Mouse (Mus musculus) CH12.LX (cell line): Measurements from ENCODE around the gene B4galt2. TPM values are rescaled to one million over a fixed set of nuclear protein-coding genes. Genes with fewer than 3 reads are reported as not detected.

Experiments used
- DNase-seq: peaks from one replicate; pipeline ENCODE4 v3.0.0-alpha.2; 2013; ENCODE audit errors: extremely low read depth
- H3K27ac ChIP-seq: 2 replicates; pipeline ENCODE4 v1.5.1; 2012; ENCODE audit warnings: low read depth, mild to moderate bottlenecking, control low read depth, moderate library complexity; ENCODE audit not compliant: insufficient read depth
- H3K27me3 ChIP-seq: replicated peaks from 2 replicates; pipeline ENCODE3; 2012; ENCODE audit warnings: inconsistent platforms
- H3K36me3 ChIP-seq, 2 experiments: replicated peaks in 1 of 2; 2 replicates each; pipeline versions ENCODE3 to v1.6.1; 2012; ENCODE audit warnings: inconsistent platforms in 1 of 2, low read length in 1 of 2, mild to moderate bottlenecking in 1 of 2, mixed read lengths in 1 of 2, moderate library complexity in 1 of 2; ENCODE audit not compliant: control insufficient read depth in 1 of 2, insufficient read depth in 1 of 2
- H3K4me1 ChIP-seq, 2 experiments: 2 replicates each; pipeline ENCODE4 v1.6.1; 2012; ENCODE audit warnings: inconsistent platforms in 1 of 2, moderate library complexity in 1 of 2; ENCODE audit not compliant: insufficient read depth in 2 of 2, control insufficient read depth in 1 of 2
- H3K4me2 ChIP-seq: 2 replicates; pipeline ENCODE4 v1.6.1; 2012; ENCODE audit warnings: low read depth, mild to moderate bottlenecking, control low read depth; ENCODE audit not compliant: poor library complexity, insufficient read depth, severe bottlenecking
- H3K4me3 ChIP-seq, 3 experiments: fragments of 150-350 bp in 1 of 3; sonication (generic) in 1 of 3; replicated peaks in 1 of 3; 2 replicates each; pipeline versions ENCODE3 to v1.5.1; 2011 to 2012; ENCODE audit warnings: low read depth in 2 of 3, low read length in 2 of 3, mild to moderate bottlenecking in 2 of 3, moderate library complexity in 2 of 3, control low read depth in 1 of 3, improper control_type of control experiment in 1 of 3, inconsistent platforms in 1 of 3, mixed read lengths in 1 of 3; ENCODE audit not compliant: poor library complexity in 1 of 3
- H3K79me2 ChIP-seq: replicated peaks from 2 replicates; pipeline ENCODE4 v1.6.1; 2012; ENCODE audit warnings: mild to moderate bottlenecking, moderate library complexity; ENCODE audit not compliant: control insufficient read depth, poor library complexity, insufficient read depth, severe bottlenecking; ENCODE audit errors: extremely low read depth
- H3K9ac ChIP-seq: 2 replicates; pipeline ENCODE4 v1.6.1; 2012; ENCODE audit warnings: low read depth, mild to moderate bottlenecking, control low read depth, moderate library complexity; ENCODE audit not compliant: insufficient read depth
- H3K9me3 ChIP-seq: replicated peaks from 2 replicates; pipeline ENCODE3; 2012; ENCODE audit warnings: low read length, inconsistent platforms, mixed read lengths
- BHLHE40 ChIP-seq: IDR thresholded peaks from 2 replicates; pipeline ENCODE4 v1.6.1; 2011; ENCODE audit warnings: mild to moderate bottlenecking, low read depth, low read length, improper control_type of control experiment
- CHD2 ChIP-seq: IDR thresholded peaks from 2 replicates; pipeline ENCODE4 v1.6.1; 2011; ENCODE audit warnings: low read length, improper control_type of control experiment
- CTCF ChIP-seq, 2 experiments: IDR thresholded peaks in 1 of 2; conservative IDR thresholded peaks in 1 of 2; 2 replicates each; pipeline ENCODE4 v1.5.1; 2011 to 2012; ENCODE audit warnings: low read depth in 2 of 2, low read length in 2 of 2, improper control_type of control experiment in 1 of 2, inconsistent platforms in 1 of 2, mild to moderate bottlenecking in 1 of 2, moderate library complexity in 1 of 2
- E2F4 ChIP-seq: IDR thresholded peaks from 2 replicates; pipeline ENCODE4 v1.6.1; 2011; ENCODE audit warnings: low read depth, low read length, improper control_type of control experiment; ENCODE audit not compliant: insufficient replicate concordance
- ELF1 ChIP-seq: IDR thresholded peaks from 2 replicates; pipeline ENCODE4 v1.6.1; 2014; ENCODE audit warnings: low read depth, mild to moderate bottlenecking, inconsistent platforms, low read length, improper control_type of control experiment
- ETS1 ChIP-seq: conservative IDR thresholded peaks from 2 replicates; pipeline ENCODE4 v1.6.1; 2012; ENCODE audit warnings: low read depth, mild to moderate bottlenecking, inconsistent platforms, low read length, improper control_type of control experiment, moderate library complexity
- IRF4 ChIP-seq: IDR thresholded peaks from 2 replicates; pipeline ENCODE4 v1.6.1; 2014; ENCODE audit warnings: low read depth, mild to moderate bottlenecking, inconsistent platforms, low read length, improper control_type of control experiment
- JUN ChIP-seq: IDR thresholded peaks from 2 replicates; pipeline ENCODE4 v1.6.1; 2011; ENCODE audit warnings: low read depth, mild to moderate bottlenecking, low read length, improper control_type of control experiment, moderate library complexity; ENCODE audit not compliant: insufficient read depth
- JUND ChIP-seq: conservative IDR thresholded peaks from 2 replicates; pipeline ENCODE4 v1.6.1; 2011; ENCODE audit warnings: low read depth, low read length, improper control_type of control experiment
- KAT2A ChIP-seq: IDR thresholded peaks from 2 replicates; pipeline ENCODE4 v1.6.1; 2012; ENCODE audit warnings: low read length, improper control_type of control experiment, inconsistent platforms; ENCODE audit not compliant: insufficient replicate concordance
- MAX ChIP-seq: IDR thresholded peaks from 2 replicates; pipeline ENCODE4 v1.6.1; 2011; ENCODE audit warnings: low read length, improper control_type of control experiment
- MYC ChIP-seq: IDR thresholded peaks from 2 replicates; pipeline ENCODE4 v1.6.1; 2011; ENCODE audit warnings: low read depth, mild to moderate bottlenecking, improper control_type of control experiment, low read length
- NELFE ChIP-seq: IDR thresholded peaks from 2 replicates; pipeline ENCODE4 v1.6.1; 2011; ENCODE audit warnings: low read depth, low read length, improper control_type of control experiment
- PAX5 ChIP-seq: IDR thresholded peaks from 2 replicates; pipeline ENCODE4 v1.6.1; 2012; ENCODE audit warnings: low read length, inconsistent platforms, mixed read lengths
- POLR2A ChIP-seq: IDR thresholded peaks from 2 replicates; pipeline ENCODE4 v1.6.1; 2011; ENCODE audit warnings: low read depth, mild to moderate bottlenecking, improper control_type of control experiment, low read length
- RCOR1 ChIP-seq: conservative IDR thresholded peaks from 2 replicates; pipeline ENCODE4 v1.6.1; 2012; ENCODE audit warnings: low read depth, mild to moderate bottlenecking, inconsistent platforms, low read length, improper control_type of control experiment
- SMC3 ChIP-seq: IDR thresholded peaks from 2 replicates; pipeline ENCODE4 v1.6.1; 2011; ENCODE audit warnings: low read depth, low read length, improper control_type of control experiment
- USF1 ChIP-seq: IDR thresholded peaks from 2 replicates; pipeline ENCODE4 v1.6.1; 2014; ENCODE audit warnings: low read depth, mild to moderate bottlenecking, inconsistent platforms, low read length, improper control_type of control experiment
- USF2 ChIP-seq: conservative IDR thresholded peaks from 2 replicates; pipeline ENCODE4 v1.6.1; 2011; ENCODE audit warnings: low read depth, low read length, improper control_type of control experiment
- ZNF384 ChIP-seq: IDR thresholded peaks from 2 replicates; pipeline ENCODE4 v1.6.1; 2012; ENCODE audit warnings: low read depth, low read length, improper control_type of control experiment, inconsistent platforms
- dilution Hi-C: fragments of 300-500 bp; cut with MboI; formaldehyde crosslinking; loops from 2 replicates; pipeline ENCODE4 v1.14.3; 2020; ENCODE audit warnings: low sequenced_read_pairs; ENCODE audit not compliant: extremely low pct_unique_long_range_greater_than_20kb, extremely low pct_ligation_motif_present
- in situ Hi-C: fragments of 300-500 bp; cut with MboI; formaldehyde crosslinking; loops from 3 replicates; pipeline ENCODE4 v1.14.3; 2019; ENCODE audit warnings: low sequenced_read_pairs, low pct_ligation_motif_present, low pct_unique_long_range_greater_than_20kb, mixed read lengths
- polyA plus RNA-seq: library from polyadenylated mRNA; unstranded; fragments of >175 nt; gene quantifications from 2 replicates; pipeline ENCODE4 v1.2.1, GENCODE M21; 2012; ENCODE audit warnings: low read depth; ENCODE audit not compliant: insufficient read length
- total RNA-seq, 2 experiments: library from RNA; depleted of rRNA; stranded (reverse); fragments of 300-350 nt in 1 of 2; fragments of >200 nt in 1 of 2; gene quantifications; 2 replicates each; pipeline ENCODE4 v1.2.3; 2012 to 2014

Gene B4galt2
- total and polyA plus RNA-seq, 3 experiments, result 0.14 to 0.25 TPM; not detected in 1

GRCm38 (mm10) chr4:117895339-117895738 lies 12.1 kb upstream of the B4galt2 start:
- in situ Hi-C loops, result no loop called here
- Histone ChIP-seq H3K4me3 (no peak overlapping the region), H3K9me3 (no peaks in the 10 kb centered on the region), H3K27ac (no peak overlapping the region), H3K9ac (no peak overlapping the region), H3K27me3 (no peaks in the 10 kb centered on the region), H3K4me2 (no peak overlapping the region), H3K79me2 (peaks cover 7% of the 10 kb centered on the region; the same call in 1 of the 2 replicates), H3K36me3 (peaks cover 51 to 77% of the 10 kb centered on the region in 2 experiments), H3K4me1 (peaks cover 5 to 22% of the 10 kb centered on the region in 2 experiments)
- dilution Hi-C loops, result no loop called here
- DNase-seq, result no peak
- TF ChIP-seq BHLHE40, result no peak
- no peak for TF ChIP-seq MYC
- no peak for TF ChIP-seq POLR2A
- TF ChIP-seq E2F4, result no peak
- TF ChIP-seq MAX, result no peak
- no peak for TF ChIP-seq ETS1
- no peak for TF ChIP-seq CHD2
- TF ChIP-seq RCOR1, result no peak
- no peak for TF ChIP-seq USF1
- no peak for TF ChIP-seq ELF1
- no peak for TF ChIP-seq IRF4
- no peak for TF ChIP-seq PAX5
- TF ChIP-seq JUND, result no peak
- no peak for TF ChIP-seq KAT2A
- TF ChIP-seq NELFE, result no peak
- TF ChIP-seq SMC3, result no peak
- no peak for TF ChIP-seq JUN

DNA sequence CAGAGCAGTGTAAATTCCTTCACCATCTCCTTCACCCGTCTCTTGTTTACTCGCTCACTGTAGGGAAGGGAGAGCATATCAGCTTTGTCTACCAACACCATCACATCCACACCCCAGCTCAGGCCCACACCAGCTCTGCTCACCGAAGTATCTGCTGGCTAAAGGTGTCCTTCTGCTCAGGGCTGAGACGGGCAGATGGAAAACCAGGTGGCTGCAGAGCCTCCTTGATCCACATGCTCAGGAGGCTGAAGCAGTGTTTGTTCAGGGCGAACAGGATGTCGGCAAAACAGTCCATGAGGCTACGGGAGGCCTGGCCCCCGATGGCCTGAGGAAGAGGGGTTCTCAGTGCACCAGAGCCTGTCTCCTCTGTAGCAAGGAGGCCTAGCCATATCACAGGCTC lies 11.3 kb upstream of the B4galt2 start:
- Histone ChIP-seq H3K79me2 (peaks cover 7% of the 10 kb centered on the region; the same call in 1 of the 2 replicates), H3K27me3 (no peaks in the 10 kb centered on the region), H3K36me3 (peaks cover 51 to 77% of the 10 kb centered on the region in 2 experiments), H3K4me2 (no peak overlapping the region), H3K27ac (no peak overlapping the region), H3K4me1 (peaks cover 5 to 24% of the 10 kb centered on the region in 2 experiments), H3K9ac (no peak overlapping the region), H3K4me3 (no peak overlapping the region), H3K9me3 (no peaks in the 10 kb centered on the region)
- in situ Hi-C loops, result no loop called here
- TF ChIP-seq E2F4 (no peak), USF2 (no peak), ZNF384 (no peak), CTCF (conservative IDR thresholded peaks at IDR 0.05 in 1 of 2, IDR thresholded peaks at IDR 0.05 in 1 of 2; ENCODE audit: low read depth in 2 of 2, low read length in 2 of 2) (no peak)
- no peak for DNase-seq
- dilution Hi-C loops, result no loop called here
